Mouse (Mus musculus) olfactory bulb, adult 2 months (tissue): ENCODE measurements around the gene Cdkn2d. TPM values are rescaled to one million over a fixed set of nuclear protein-coding genes. Genes with fewer than 3 reads are reported as not detected.
A peak's percentile ranks its signal among the peaks of the same experiment; 100 is the strongest.

Source experiments
- H3K27ac ChIP-seq: fragments of 200-500 bp; 2 replicates; pipeline ENCODE4 v1.5.1; 2012; ENCODE audit warnings: low read depth, low read length; ENCODE audit not compliant: insufficient read depth
- H3K4me1 ChIP-seq: fragments of 200-500 bp; 2 replicates; pipeline ENCODE4 v1.6.1; 2012; ENCODE audit warnings: low read length; ENCODE audit not compliant: control insufficient read depth, insufficient read depth
- H3K4me3 ChIP-seq: fragments of 200-500 bp; 2 replicates; pipeline ENCODE4 v1.5.1; 2012; ENCODE audit warnings: mild to moderate bottlenecking, low read depth, low read length, moderate library complexity; ENCODE audit not compliant: insufficient read depth
- CTCF ChIP-seq: fragments of 200-500 bp; IDR thresholded peaks from 2 replicates; pipeline ENCODE4 v1.5.1; 2012; ENCODE audit warnings: low read depth, mild to moderate bottlenecking, low read length, moderate library complexity; ENCODE audit not compliant: insufficient read depth
- POLR2A ChIP-seq: fragments of 200-500 bp; IDR thresholded peaks from 2 replicates; pipeline ENCODE4 v1.6.1; 2012; ENCODE audit warnings: mild to moderate bottlenecking, low read depth, low read length, moderate library complexity; ENCODE audit not compliant: insufficient read depth
- WGBS: fragments of 180-500 bp; shearing (Covaris S2); methylation state at CpG from one replicate; pipeline ENCODE4 v1.1.7; 2018; 5-methylcytosine and 5-hydroxymethylcytosine counted together
- polyA plus RNA-seq: library from polyadenylated mRNA; stranded (reverse); fragments of >200 nt; gene quantifications from 2 replicates; pipeline ENCODE4 v1.2.4, GENCODE M21; 2012; ENCODE audit warnings: low replicate concordance; ENCODE audit not compliant: missing spikeins, insufficient read depth, insufficient read length

Cdkn2d gene
- polyA plus RNA-seq, 1 experiment: not detected

DNA sequence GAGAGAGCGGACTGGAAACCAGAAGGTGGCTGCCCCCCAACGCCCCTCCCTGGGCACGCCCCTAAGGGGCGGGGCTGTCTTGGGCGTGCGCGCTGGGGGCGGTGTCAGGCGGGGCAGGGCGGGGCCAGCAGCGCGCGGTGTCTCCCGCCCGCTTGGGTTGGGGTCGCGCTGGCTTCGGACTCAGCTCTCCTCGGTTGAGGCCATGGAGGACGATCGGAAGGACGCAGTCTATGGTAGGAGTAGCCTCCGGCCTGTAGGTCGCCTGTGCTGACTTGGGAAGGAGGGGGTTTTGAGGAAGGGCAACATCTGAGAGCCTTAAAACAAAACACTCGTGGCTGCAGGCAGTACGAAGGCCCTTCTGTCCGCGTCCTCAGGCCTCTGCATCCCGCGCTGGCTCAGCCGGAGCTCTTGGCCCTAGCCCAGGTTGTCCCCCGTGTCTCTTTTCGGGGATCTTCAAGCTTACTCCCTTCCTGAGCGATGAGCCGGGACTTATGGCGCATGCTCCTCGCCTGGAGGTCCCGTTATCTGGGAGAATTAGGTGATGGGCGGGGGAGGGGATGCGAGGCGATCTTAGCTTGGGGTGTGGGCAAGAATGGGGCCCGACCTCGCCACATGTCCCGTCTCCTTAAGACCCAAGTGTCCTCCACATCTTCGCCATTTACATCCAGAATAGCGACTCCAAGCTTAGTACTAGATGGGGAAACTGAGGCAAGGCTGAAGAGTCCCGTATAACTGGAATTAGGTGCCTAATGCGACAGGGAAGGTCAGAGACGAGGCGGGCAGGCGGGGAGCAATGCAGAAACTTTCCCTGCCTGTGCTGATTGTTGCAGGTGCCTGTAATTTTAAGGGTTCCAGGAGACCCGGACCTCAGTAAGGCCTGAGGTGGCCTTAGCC is 29.7 kb upstream of the Cdkn2d start, which contains the start of gene Slc44a2:
Gene Slc44a2 (plus strand): TSS at position 80 of the 894 bp plus-strand sequence.
- Histone ChIP-seq H3K27ac (peak within 1 kb of the TSS; percentile 69), H3K4me1 (peaks cover 10% of the 10 kb centered on the region), H3K4me3 (peak within 1 kb of the TSS; percentile 76)
- TF ChIP-seq CTCF: no peak
- peak; percentile 51 for TF ChIP-seq POLR2A
- WGBS: under 1% methylated on average over 52 of the region's 52 CpGs

DNA sequence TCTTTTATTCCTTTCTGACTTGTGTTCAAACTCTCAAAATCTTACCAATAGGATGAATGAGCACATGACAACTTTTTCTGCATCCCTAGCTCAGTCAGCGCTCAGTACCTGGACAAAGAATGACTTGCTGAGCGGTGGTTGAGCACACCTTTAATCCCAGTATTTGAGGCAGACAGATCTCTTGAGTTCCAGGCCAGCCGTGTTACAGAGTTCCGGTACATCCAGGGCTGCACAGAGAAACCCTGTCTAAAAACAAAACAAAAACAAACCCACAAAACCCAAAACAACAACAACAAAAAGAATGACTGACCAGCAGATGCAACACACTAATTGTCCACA is 29.0 kb upstream of the Cdkn2d start:
- TF ChIP-seq CTCF (no peak), POLR2A (no peak)
- H3K27ac ChIP-seq: no peak overlapping the region

DNA sequence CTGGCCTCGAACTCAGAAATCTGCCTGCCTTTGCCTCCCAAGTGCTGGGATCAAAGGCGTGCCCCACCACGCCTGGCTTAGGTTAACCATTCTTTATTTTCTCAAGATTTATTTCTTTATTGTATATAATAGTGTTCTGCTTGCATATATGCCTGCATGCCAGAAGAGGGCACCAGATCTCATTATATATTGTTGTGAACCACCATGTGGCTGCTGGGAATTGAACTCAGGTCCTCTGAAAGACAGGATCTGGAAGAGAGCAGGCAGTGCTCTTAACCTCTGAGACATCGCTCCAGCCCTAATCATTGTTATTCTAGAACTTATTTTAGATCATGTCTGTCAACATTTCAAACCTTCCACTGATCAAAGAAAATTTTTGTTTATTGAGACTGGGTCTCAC is 28.3 kb upstream of the Cdkn2d start:
- 98% methylated on average over 4 of the region's 4 CpGs for WGBS
- peaks cover 10% of the 10 kb centered on the region for H3K4me1 ChIP-seq

More for the DNA sequence above, 29.0 kb upstream of the Cdkn2d start:
- H3K4me3 ChIP-seq: peak overlapping the region; percentile 76
- H3K4me1 ChIP-seq: peaks cover 10% of the 10 kb centered on the region
- 13% methylated on average over 4 of the region's 4 CpGs for WGBS

DNA sequence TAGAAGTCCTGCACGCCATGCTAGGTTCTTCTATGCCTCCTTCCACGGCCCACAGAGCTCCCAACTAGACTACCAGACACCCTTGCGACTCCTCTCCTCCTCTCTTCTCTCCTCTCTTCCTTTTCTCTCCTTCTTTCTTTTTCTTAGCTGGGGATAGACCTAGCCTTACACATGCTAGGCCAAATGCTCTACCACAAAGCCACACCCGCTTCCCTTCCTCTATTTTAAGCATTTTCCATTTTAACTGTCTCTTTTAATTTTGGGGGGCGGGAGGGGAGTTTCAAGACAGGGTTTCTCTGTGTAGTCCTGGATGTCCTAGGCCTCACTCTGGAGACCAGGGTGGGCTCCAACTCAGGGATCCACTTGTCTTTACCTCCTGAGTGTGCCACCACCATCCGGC is 27.6 kb upstream of the Cdkn2d start:
- Histone ChIP-seq H3K27ac (no peak overlapping the region), H3K4me3 (no peak overlapping the region), H3K4me1 (peaks cover 10% of the 10 kb centered on the region)
- 94% methylated on average over 6 of the region's 6 CpGs for WGBS
- TF ChIP-seq CTCF (no peak), POLR2A (no peak)

More for the DNA sequence above, 28.3 kb upstream of the Cdkn2d start:
- H3K27ac ChIP-seq: no peak overlapping the region
- no peak overlapping the region for H3K4me3 ChIP-seq
- no peak for TF ChIP-seq POLR2A

DNA sequence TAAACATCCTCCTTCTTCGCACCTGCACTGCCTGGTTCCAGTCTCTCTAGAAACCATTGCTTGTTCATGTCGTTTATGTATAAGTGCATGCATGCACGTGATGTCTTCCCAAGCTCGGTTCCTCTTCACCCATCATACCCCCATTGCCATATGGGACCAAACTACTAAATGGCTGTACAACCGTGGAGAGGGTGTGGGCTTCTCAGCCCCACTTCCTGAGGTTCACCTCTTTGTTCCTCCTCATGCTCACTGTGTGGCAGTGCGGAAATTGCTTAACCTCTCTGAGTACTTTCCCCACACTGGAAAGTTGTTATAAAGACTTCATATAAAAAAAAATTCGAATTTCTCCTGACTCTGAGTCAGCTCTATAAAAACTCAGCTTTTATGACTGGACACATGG is 25.5 kb upstream of the Cdkn2d start:
- peaks cover 13% of the 10 kb centered on the region for H3K4me1 ChIP-seq
- H3K4me3 ChIP-seq: no peak overlapping the region
- TF ChIP-seq POLR2A: no peak
- TF ChIP-seq CTCF: no peak
- WGBS: 80% methylated on average over 7 of the region's 7 CpGs
- H3K27ac ChIP-seq: no peak overlapping the region

DNA sequence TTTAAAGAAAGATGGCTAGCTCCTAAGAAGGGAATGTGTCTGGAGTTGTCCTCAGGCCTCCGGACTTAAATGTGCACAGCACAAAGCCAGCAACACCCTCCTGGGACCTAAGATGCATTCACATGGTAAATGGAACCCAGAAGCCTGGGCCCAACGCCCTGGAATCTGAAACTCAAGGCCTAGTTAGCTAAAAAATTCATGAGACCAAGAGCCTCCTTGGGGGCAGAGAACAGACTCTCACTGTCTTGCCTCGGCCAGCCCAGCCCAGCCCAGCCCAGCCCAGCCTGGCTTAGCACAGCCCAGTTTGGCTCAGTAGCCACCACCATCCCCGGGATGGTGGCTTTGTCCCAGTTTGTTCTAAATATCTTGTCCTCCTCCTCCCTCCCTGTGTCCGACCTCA is 24.2 kb upstream of the Cdkn2d start:
- Histone ChIP-seq H3K4me3 (no peak overlapping the region), H3K4me1 (peaks cover 9% of the 10 kb centered on the region), H3K27ac (no peak overlapping the region)
- TF ChIP-seq CTCF: no peak
- 63% methylated on average over 5 of the region's 5 CpGs for WGBS

DNA sequence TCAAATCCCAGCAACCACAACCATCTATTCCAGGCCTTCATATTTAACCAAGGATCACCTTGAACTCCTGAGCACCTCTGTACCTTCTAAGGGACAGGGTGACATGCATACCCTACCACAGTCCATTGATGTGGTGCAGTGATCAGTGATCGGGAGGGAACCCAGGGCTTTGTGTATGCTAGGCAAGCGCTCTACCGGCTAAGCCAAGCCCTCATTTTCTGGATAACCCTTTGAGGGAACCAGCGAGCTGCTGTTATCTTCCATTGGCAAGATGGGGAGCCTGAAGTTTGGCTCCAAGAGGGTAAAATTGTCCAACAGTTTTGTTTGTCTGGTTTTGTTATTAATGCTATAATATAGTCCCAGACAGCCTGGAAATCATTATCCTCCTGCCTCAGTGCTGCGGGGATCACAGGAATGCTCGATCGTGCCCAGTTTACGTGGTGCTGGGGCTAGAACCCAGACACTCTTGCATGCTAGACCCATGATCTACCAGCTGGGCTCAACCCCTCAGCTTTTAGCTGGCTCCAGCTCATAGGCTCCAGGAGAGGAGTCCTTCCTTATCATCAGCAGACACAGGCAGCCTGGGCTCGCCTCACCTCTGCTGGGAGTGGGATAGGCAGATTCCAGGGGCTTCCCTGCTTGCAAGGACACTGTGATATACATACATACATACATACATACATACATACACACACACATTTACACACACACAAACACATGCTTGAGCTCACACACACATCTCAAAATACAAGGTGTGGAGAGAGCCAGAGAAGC is 23.3 kb upstream of the Cdkn2d start:
- WGBS: 90% methylated on average over 9 of the region's 9 CpGs
- TF ChIP-seq POLR2A: no peak
- no peak for TF ChIP-seq CTCF

DNA sequence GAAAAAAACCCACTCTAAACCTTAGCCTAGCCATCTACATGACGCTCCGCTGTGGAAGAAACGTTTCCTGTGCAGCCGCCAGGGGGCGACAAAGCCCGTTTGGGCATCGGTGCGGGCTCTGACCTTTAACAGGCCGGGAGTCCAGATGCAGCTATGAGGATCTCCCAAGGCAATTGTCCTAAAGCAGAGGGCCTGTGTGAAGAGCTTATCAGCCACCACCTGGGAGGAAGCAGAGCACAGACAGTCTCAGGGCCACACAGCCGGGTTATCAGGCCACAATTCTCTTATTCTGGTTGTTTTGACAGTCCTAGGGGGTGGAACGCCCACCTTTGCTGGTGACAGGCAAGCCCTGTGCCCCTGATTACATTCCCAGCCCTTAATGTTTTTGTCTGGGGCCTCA is 22.2 kb upstream of the Cdkn2d start:
- Histone ChIP-seq H3K4me3 (no peak overlapping the region), H3K27ac (no peak overlapping the region), H3K4me1 (peaks cover 9% of the 10 kb centered on the region)
- WGBS: 8% methylated on average over 11 of the region's 11 CpGs
- TF ChIP-seq POLR2A: no peak
- peak; percentile 95 for TF ChIP-seq CTCF

More for the DNA sequence above, 23.3 kb upstream of the Cdkn2d start:
- H3K4me1 ChIP-seq: peaks cover 9% of the 10 kb centered on the region
- no peak overlapping the region for H3K27ac ChIP-seq
- H3K4me3 ChIP-seq: no peak overlapping the region

DNA sequence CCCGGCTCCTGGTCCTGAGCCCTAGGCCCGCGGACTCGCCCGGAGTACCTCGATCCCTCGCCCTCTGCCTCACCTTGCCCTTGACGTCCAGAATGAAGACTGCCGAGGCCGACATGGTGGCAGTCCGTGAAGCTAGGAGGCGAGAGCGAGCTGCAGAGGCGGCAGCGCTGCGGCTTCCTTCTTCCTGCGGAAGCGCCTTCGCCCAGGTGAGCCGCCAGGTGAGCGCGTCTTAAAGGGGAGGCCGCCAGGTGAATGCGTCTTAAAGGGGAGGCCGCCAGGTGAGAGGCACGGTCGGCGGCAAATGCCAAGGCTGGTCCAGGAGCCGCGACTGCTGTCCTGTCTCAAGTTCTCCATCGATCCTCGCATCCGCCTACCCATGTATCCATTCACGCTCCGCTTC is 20.9 kb upstream of the Cdkn2d start, which contains the start of gene Ap1m2:
Gene Ap1m2 (minus strand): TSS at position 204 of the 400 bp plus-strand sequence.
- TF ChIP-seq CTCF (no peak), POLR2A (no peak)
- no peak within 1 kb of the TSS for H3K4me3 ChIP-seq
- 18% methylated on average over 35 of the region's 35 CpGs for WGBS

More for the DNA sequence above, 20.9 kb upstream of the Cdkn2d start, which contains the start of gene Ap1m2:
- Histone ChIP-seq H3K4me1 (peaks cover 9% of the 10 kb centered on the region), H3K27ac (no peak within 1 kb of the TSS)
